Mouse (Mus musculus) forebrain, embryonic 12.5 days (tissue): ENCODE results near the gene Cyfip1. TPM values are rescaled to one million over a fixed set of nuclear protein-coding genes. Genes with fewer than 3 reads are reported as not detected.

Experiments used
- ATAC-seq: fragments of 200-750 bp; cut with Nextera tagmentation; 2 replicates; pipeline ENCODE4 v1.8.0; 2017; ENCODE audit warnings: moderate TSS enrichment; ENCODE audit not compliant: low FRiP score
- H3K27ac ChIP-seq: fragments of 300-500 bp; sonication (generic); 2 replicates; pipeline ENCODE4 v1.5.1; 2016; ENCODE audit warnings: mild to moderate bottlenecking
- H3K27me3 ChIP-seq: fragments of 300-500 bp; sonication (generic); 2 replicates; pipeline ENCODE4 v1.6.1; 2016; ENCODE audit warnings: mild to moderate bottlenecking
- H3K36me3 ChIP-seq: fragments of 300-500 bp; sonication (generic); replicated peaks from 2 replicates; pipeline ENCODE4 v1.6.1; 2016; ENCODE audit warnings: mild to moderate bottlenecking
- H3K4me1 ChIP-seq: fragments of 300-500 bp; sonication (generic); 2 replicates; pipeline ENCODE4 v1.6.1; 2016
- H3K4me2 ChIP-seq: fragments of 300-500 bp; sonication (generic); 2 replicates; pipeline ENCODE4 v1.6.1; 2016; ENCODE audit warnings: mild to moderate bottlenecking, moderate library complexity
- H3K4me3 ChIP-seq: fragments of 300-500 bp; sonication (generic); replicated peaks from 2 replicates; pipeline ENCODE4 v1.5.1; 2016; ENCODE audit warnings: mild to moderate bottlenecking
- H3K9ac ChIP-seq: fragments of 300-500 bp; sonication (generic); 2 replicates; pipeline ENCODE4 v1.6.1; 2016; ENCODE audit warnings: mild to moderate bottlenecking
- H3K9me3 ChIP-seq: fragments of 300-500 bp; sonication (generic); 2 replicates; pipeline ENCODE4 v1.6.1; 2016
- WGBS: fragments of 180-500 bp; shearing (Covaris S2); methylation state at CpG from one replicate; pipeline ENCODE4 v1.1.7; 2016; 5-methylcytosine and 5-hydroxymethylcytosine counted together
- polyA plus RNA-seq: library from polyadenylated mRNA; unstranded; fragments of >200 nt; fragmentation: Nextera tagmentation; extraction: Ambion mirVana; gene quantifications from 2 replicates; pipeline ENCODE4 v1.2.1, GENCODE M21; 2016

Cyfip1 gene
- polyA plus RNA-seq, 1 experiment from 2014 or later, result 79.7 TPM

GRCm38 (mm10) chr7:55960506-55960905 is 119.0 kb downstream of the Cyfip1 start:
- H3K4me1 ChIP-seq, result peaks cover 10% of the 10 kb centered on the region
- H3K36me3 ChIP-seq, result no peaks in the 10 kb centered on the region; the same call in 1 of the 2 replicates
- H3K27me3 ChIP-seq, result no peaks in the 10 kb centered on the region
- no peak for ATAC-seq
- no peak overlapping the region for H3K9ac ChIP-seq
- H3K9me3 ChIP-seq, result no peaks in the 10 kb centered on the region
- H3K4me3 ChIP-seq, result no peak overlapping the region
- WGBS, result 100% methylated on average over 1 of the region's 1 CpGs
- no peak overlapping the region for H3K27ac ChIP-seq
- H3K4me2 ChIP-seq, result no peak overlapping the region

GRCm38 (mm10) chr7:55962004-55962908 is 120.7 kb downstream of the Cyfip1 start, which contains the start of gene Nipa2:
Nipa2 (minus strand) TSS chr7:55962476.
- H3K4me2 ChIP-seq, result peak within 1 kb of the TSS; percentile 68
- H3K27ac ChIP-seq, result peak within 1 kb of the TSS; percentile 87
- WGBS, result under 1% methylated on average over 70 of the region's 70 CpGs
- peaks cover 10% of the 10 kb centered on the region for H3K4me1 ChIP-seq
- peak within 1 kb of the TSS; percentile 88 for H3K9ac ChIP-seq
- H3K36me3 ChIP-seq, result no peaks in the 10 kb centered on the region; the same call in 1 of the 2 replicates
- no peaks in the 10 kb centered on the region for H3K9me3 ChIP-seq
- ATAC-seq, result peak; percentile 98
- peak within 1 kb of the TSS; percentile 91 for H3K4me3 ChIP-seq
- H3K27me3 ChIP-seq, result no peaks in the 10 kb centered on the region

DNA sequence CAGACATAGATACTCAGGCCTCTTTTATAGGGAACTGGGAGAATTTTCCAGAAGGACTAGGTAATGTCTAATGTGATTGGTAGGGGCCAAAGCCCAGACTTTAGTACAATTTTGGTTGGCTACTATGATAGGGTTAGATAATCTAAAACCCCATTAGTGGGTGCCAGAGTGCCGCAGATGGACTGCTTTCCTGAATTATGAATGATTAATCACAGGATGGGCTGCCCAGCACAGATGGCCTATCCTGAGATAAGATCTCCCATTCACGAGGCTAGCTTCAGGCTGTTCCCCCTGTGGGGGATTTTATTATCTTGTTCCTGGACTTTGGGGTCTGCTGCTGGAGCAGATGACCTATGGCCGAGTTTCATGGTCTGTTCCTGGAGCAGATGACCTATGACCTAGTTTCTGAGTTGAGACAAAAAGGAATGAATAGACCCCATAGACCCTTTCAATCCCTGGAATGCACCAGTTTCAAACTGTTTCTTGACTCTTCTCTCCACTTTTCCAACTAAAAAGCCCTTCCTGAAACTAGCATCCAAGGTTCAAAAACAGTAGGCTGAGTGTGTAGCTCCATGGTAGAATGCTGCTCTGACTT is 125.4 kb downstream of the Cyfip1 start:
- WGBS, result 37% methylated on average over 3 of the region's 3 CpGs
- Histone ChIP-seq H3K27ac (no peak overlapping the region), H3K36me3 (no peaks in the 10 kb centered on the region)

DNA sequence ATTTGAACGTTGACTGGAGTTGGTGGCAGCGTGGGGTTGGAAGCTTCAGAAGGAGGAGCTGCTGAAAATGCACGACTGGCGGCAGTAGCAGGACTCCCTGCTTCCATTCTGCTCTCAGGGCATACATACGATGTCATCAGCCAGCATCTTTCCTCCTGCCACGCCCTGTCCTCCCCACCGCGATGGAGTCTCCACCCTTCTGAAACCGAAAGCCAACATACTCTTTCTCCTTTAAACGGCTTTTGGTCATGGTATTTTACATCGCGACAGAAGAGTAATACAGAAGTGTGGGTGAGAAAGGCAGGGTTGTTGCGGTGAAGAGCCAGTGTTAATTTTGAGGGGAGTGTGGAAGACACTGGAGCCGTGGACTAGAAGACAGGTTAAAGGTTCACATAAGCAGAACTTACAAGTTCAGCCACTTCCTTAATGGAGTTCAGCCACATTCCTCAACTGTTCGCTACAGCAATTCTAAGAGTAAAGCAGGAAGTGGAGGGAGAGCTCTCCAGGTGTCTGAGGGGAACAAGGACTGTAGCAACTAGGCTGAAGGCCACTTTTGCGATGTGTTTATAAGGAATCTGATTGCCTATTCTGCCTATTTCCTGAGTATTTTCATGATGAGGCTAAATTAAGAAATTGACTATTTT is 126.8 kb downstream of the Cyfip1 start:
- H3K36me3 ChIP-seq, result no peaks in the 10 kb centered on the region
- H3K4me2 ChIP-seq, result no peak overlapping the region
- no peaks in the 10 kb centered on the region for H3K9me3 ChIP-seq
- ATAC-seq, result no peak
- no peak overlapping the region for H3K4me3 ChIP-seq
- no peak overlapping the region for H3K9ac ChIP-seq
- H3K27ac ChIP-seq, result no peak overlapping the region
- 58% methylated on average over 16 of the region's 16 CpGs for WGBS
- no peaks in the 10 kb centered on the region for H3K4me1 ChIP-seq
- H3K27me3 ChIP-seq, result no peaks in the 10 kb centered on the region

More for the DNA sequence above, 125.4 kb downstream of the Cyfip1 start:
- 0 out of 2 replicates have a peak, but pooled peaks cover 4% of the 10 kb centered on the region for H3K4me1 ChIP-seq
- H3K4me3 ChIP-seq, result no peak overlapping the region
- H3K9me3 ChIP-seq, result no peaks in the 10 kb centered on the region
- H3K4me2 ChIP-seq, result no peak overlapping the region
- no peaks in the 10 kb centered on the region for H3K27me3 ChIP-seq
- H3K9ac ChIP-seq, result no peak overlapping the region
- no peak for ATAC-seq

DNA sequence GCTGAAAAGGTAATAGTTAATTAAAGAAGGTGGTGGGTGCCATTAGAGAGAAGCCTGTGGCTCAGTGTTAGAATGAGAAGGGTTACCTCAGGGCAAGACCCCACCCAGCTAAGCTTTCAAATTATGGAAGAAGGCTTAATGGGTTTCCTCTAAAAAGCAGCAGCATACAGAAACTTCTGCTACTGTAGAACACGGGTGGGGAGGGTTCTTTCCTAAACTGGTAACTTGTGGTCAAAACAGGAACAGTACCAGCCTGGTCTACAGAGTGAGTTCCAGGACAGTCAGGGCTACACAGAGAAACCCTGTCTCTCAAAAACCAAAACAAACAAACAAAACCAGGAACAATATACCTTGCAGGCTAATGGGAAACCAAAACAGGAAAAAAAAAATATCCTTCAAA is 127.9 kb downstream of the Cyfip1 start:
- Histone ChIP-seq H3K36me3 (no peaks in the 10 kb centered on the region), H3K4me3 (no peak overlapping the region), H3K9ac (no peak overlapping the region), H3K4me1 (no peaks in the 10 kb centered on the region), H3K27ac (no peak overlapping the region), H3K27me3 (no peaks in the 10 kb centered on the region), H3K4me2 (no peak overlapping the region), H3K9me3 (no peaks in the 10 kb centered on the region)
- 81% methylated on average over 1 of the region's 1 CpGs for WGBS
- ATAC-seq, result no peak

- H3K4me2 ChIP-seq, result no peak overlapping the region
- H3K9me3 ChIP-seq, result no peaks in the 10 kb centered on the region
- peaks cover 5% of the 10 kb centered on the region for H3K36me3 ChIP-seq
- H3K4me1 ChIP-seq, result no peaks in the 10 kb centered on the region
- 92% methylated on average over 2 of the region's 2 CpGs for WGBS
- no peak overlapping the region for H3K4me3 ChIP-seq
- no peak overlapping the region for H3K27ac ChIP-seq
- H3K9ac ChIP-seq, result no peak overlapping the region
- no peak for ATAC-seq
- H3K27me3 ChIP-seq, result no peaks in the 10 kb centered on the region
These were observed 132.9 kb downstream of the Cyfip1 start for GRCm38 (mm10) chr7:55974429-55974828.

DNA sequence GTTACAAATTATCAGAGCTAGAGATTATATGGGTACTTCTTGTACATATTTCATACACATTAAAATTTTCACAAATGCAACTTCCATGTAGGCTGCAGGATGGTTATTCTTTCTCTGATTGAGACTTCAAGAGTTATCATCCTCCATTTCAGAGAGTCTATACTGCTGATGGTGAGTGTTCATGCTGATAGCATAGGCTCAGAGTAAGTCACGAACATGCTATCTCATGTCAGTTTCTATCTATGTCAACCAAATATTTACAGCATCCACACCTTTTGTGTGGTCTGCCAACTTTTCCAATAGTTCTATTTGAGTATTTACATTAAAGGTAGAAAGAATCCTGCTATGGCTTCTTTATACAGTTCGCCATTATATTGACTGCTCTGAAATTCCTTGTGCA is 140.0 kb downstream of the Cyfip1 start:
- 98% methylated on average over 2 of the region's 2 CpGs for WGBS
- no peak overlapping the region for H3K27ac ChIP-seq

More for the DNA sequence above, 140.0 kb downstream of the Cyfip1 start:
- peaks cover 19% of the 10 kb centered on the region for H3K36me3 ChIP-seq
- no peak overlapping the region for H3K4me2 ChIP-seq
- H3K27me3 ChIP-seq, result no peaks in the 10 kb centered on the region
- ATAC-seq, result no peak
- H3K4me1 ChIP-seq, result no peaks in the 10 kb centered on the region
- no peak overlapping the region for H3K4me3 ChIP-seq
- no peaks in the 10 kb centered on the region for H3K9me3 ChIP-seq
- H3K9ac ChIP-seq, result no peak overlapping the region

Other genes with a start within 250 kb of the Cyfip1 start
- gene Siglech, start 73.6 kb upstream of the Cyfip1 start, polyA plus RNA-seq, result 0.42 and 0.65 TPM in 2 replicates
- 42.8 and 45.2 TPM in 2 replicates for gene Tubgcp5, start 47.6 kb upstream of the Cyfip1 start, polyA plus RNA-seq
- gene Nipa2, start 120.7 kb downstream of the Cyfip1 start, polyA plus RNA-seq, result 47.8 and 48.8 TPM in 2 replicates
- gene Nipa1, start 178.2 kb downstream of the Cyfip1 start, polyA plus RNA-seq, result 12.1 and 13.0 TPM in 2 replicates
- 33.9 and 34.4 TPM in 2 replicates for gene Herc2, start 208.5 kb downstream of the Cyfip1 start, polyA plus RNA-seq